Comparison of ENCODE assay signal across 20 mouse cellular contexts in genomic region chr12:103643818-103644217, GRCm38 (mm10). TPM values are rescaled to one million over a fixed set of nuclear protein-coding genes. Genes with fewer than 3 reads are reported as not detected.
DNase-seq lines count a peak whose midpoint lies in the region; ATAC-seq lines count a peak whose summit lies in the region.
"Had no signal": no experiment of that assay in that cellular context is flagged by ENCODE, and none has a peak within 500 bp of the region (broad histone marks: within the 10 kb centered on the region; RNA-seq: fewer than 3 reads in every experiment).

No protein-coding gene starts in this region.

- no peaks in the 10 kb centered on the region for H3K9me3 ChIP-seq in heart, embryonic 10.5 days
- no peaks in the 10 kb centered on the region for H3K9me3 ChIP-seq in liver, embryonic 11.5 days (ENCODE audit: control insufficient read depth, low read length)
- no peaks in the 10 kb centered on the region for H3K9me3 ChIP-seq in liver, embryonic 12.5 days (replicated peaks)
- no peaks in the 10 kb centered on the region for H3K9me3 ChIP-seq in embryonic facial prominence, embryonic 14.5 days (ENCODE audit: control insufficient read depth, low read length)
- H3K9me3 ChIP-seq in embryonic facial prominence, embryonic 15.5 days (replicated peaks) = no peaks in the 10 kb centered on the region
- H3K9me3 ChIP-seq: forebrain, embryonic 13.5 days; forebrain, embryonic 15.5 days had no signal

- H3K27ac ChIP-seq in heart, embryonic 10.5 days = no peak overlapping the region
- H3K27ac ChIP-seq in liver, embryonic 11.5 days (ENCODE audit: low read depth, low read length) = no peak overlapping the region
- no peak overlapping the region for H3K27ac ChIP-seq in liver, embryonic 12.5 days
- peak overlapping the region; percentile 65; the same call in 1 of the 2 replicates for H3K27ac ChIP-seq in embryonic facial prominence, embryonic 14.5 days (replicated peaks; ENCODE audit: low read depth, low read length)
- H3K27ac ChIP-seq in embryonic facial prominence, embryonic 15.5 days (replicated peaks) = peak overlapping the region; percentile 89; the same call in 1 of the 2 replicates
- H3K27ac ChIP-seq: forebrain, embryonic 13.5 days; forebrain, embryonic 15.5 days had no signal

- H3K4me2 ChIP-seq in liver, embryonic 11.5 days = no peak overlapping the region
- no peak overlapping the region for H3K4me2 ChIP-seq in liver, embryonic 12.5 days
- H3K4me2 ChIP-seq in embryonic facial prominence, embryonic 14.5 days (ENCODE audit: low read depth, low read length) = no peak overlapping the region
- no peak overlapping the region for H3K4me2 ChIP-seq in embryonic facial prominence, embryonic 15.5 days (replicated peaks)
- H3K4me2 ChIP-seq: forebrain, embryonic 13.5 days; forebrain, embryonic 15.5 days had no signal

- no peaks in the 10 kb centered on the region for H3K27me3 ChIP-seq in heart, embryonic 10.5 days (ENCODE audit: insufficient read depth, poor library complexity, severe bottlenecking)
- no peaks in the 10 kb centered on the region for H3K27me3 ChIP-seq in liver, embryonic 11.5 days (replicated peaks; ENCODE audit: control insufficient read depth, insufficient read depth, low read length)
- no peaks in the 10 kb centered on the region for H3K27me3 ChIP-seq in liver, embryonic 12.5 days (replicated peaks)
- H3K27me3 ChIP-seq in embryonic facial prominence, embryonic 14.5 days (replicated peaks; ENCODE audit: control insufficient read depth, insufficient read depth, low read length) = no peaks in the 10 kb centered on the region
- H3K27me3 ChIP-seq in embryonic facial prominence, embryonic 15.5 days = no peaks in the 10 kb centered on the region
- H3K27me3 ChIP-seq: forebrain, embryonic 13.5 days; forebrain, embryonic 15.5 days had no signal

- no peaks in the 10 kb centered on the region for H3K4me1 ChIP-seq in heart, embryonic 10.5 days
- H3K4me1 ChIP-seq in liver, embryonic 11.5 days (replicated peaks; ENCODE audit: control insufficient read depth, insufficient read depth, low read length) = no peaks in the 10 kb centered on the region
- H3K4me1 ChIP-seq in liver, embryonic 12.5 days = no peaks in the 10 kb centered on the region
- H3K4me1 ChIP-seq in embryonic facial prominence, embryonic 14.5 days (ENCODE audit: control insufficient read depth, insufficient read depth, low read length) = peaks cover 6% of the 10 kb centered on the region; the same call in 1 of the 2 replicates
- H3K4me1 ChIP-seq in embryonic facial prominence, embryonic 15.5 days = peaks cover 8% of the 10 kb centered on the region; the same call in 1 of the 2 replicates
- H3K4me1 ChIP-seq: forebrain, embryonic 13.5 days; forebrain, embryonic 15.5 days had no signal

- H3K9ac ChIP-seq in liver, embryonic 11.5 days (ENCODE audit: low read depth, low read length) = no peak overlapping the region
- no peak overlapping the region for H3K9ac ChIP-seq in liver, embryonic 12.5 days
- H3K9ac ChIP-seq in embryonic facial prominence, embryonic 14.5 days (ENCODE audit: low read depth, low read length) = no peak overlapping the region
- no peak overlapping the region for H3K9ac ChIP-seq in embryonic facial prominence, embryonic 15.5 days
- H3K9ac ChIP-seq: forebrain, embryonic 13.5 days; forebrain, embryonic 15.5 days; forebrain, postnatal 0 days had no signal

- ATAC-seq in liver, embryonic 11.5 days (replicated peaks; ENCODE audit: low FRiP score) = no peak
- no peak for ATAC-seq in liver, embryonic 12.5 days
- ATAC-seq in embryonic facial prominence, embryonic 14.5 days (ENCODE audit: low read depth) = no peak
- ATAC-seq in embryonic facial prominence, embryonic 15.5 days (ENCODE audit: insufficient number of reproducible peaks, low FRiP score, low TSS enrichment, low read depth) = no peak

- 72% methylated on average over 3 of the region's 3 CpGs for WGBS in heart, embryonic 10.5 days
- 69% methylated on average over 3 of the region's 3 CpGs for WGBS in liver, embryonic 11.5 days
- WGBS in liver, embryonic 12.5 days (ENCODE audit: insufficient replicate concordance) = 62% methylated on average over 3 of the region's 3 CpGs
- whole genome bisulfite sequencing in embryonic facial prominence, embryonic 14.5 days = 77% methylated on average over 3 of the region's 3 CpGs
- WGBS in embryonic facial prominence, embryonic 15.5 days = 70% methylated on average over 3 of the region's 3 CpGs

- H3K4me3 ChIP-seq in heart, embryonic 10.5 days = no peak overlapping the region
- H3K4me3 ChIP-seq in liver, embryonic 11.5 days (ENCODE audit: low read depth, low read length) = no peak overlapping the region
- H3K4me3 ChIP-seq in liver, embryonic 12.5 days = no peak overlapping the region
- no peak overlapping the region for H3K4me3 ChIP-seq in embryonic facial prominence, embryonic 14.5 days (ENCODE audit: low read depth, low read length)
- H3K4me3 ChIP-seq in embryonic facial prominence, embryonic 15.5 days (replicated peaks) = no peak overlapping the region
- H3K4me3 ChIP-seq: forebrain, embryonic 13.5 days; forebrain, embryonic 15.5 days had no signal

- H3K36me3 ChIP-seq in heart, embryonic 10.5 days = no peaks in the 10 kb centered on the region
- H3K36me3 ChIP-seq in liver, embryonic 11.5 days (ENCODE audit: control insufficient read depth, insufficient read depth, low read length) = no peaks in the 10 kb centered on the region
- H3K36me3 ChIP-seq in liver, embryonic 12.5 days = no peaks in the 10 kb centered on the region
- no peaks in the 10 kb centered on the region for H3K36me3 ChIP-seq in embryonic facial prominence, embryonic 14.5 days (ENCODE audit: control insufficient read depth, insufficient read depth, low read length)
- H3K36me3 ChIP-seq in embryonic facial prominence, embryonic 15.5 days = no peaks in the 10 kb centered on the region
- H3K36me3 ChIP-seq: forebrain, embryonic 15.5 days had no signal

- DNase-seq in heart, embryonic 10.5 days (ENCODE audit: low spot score) = peak; percentile 64
- no peak for DNase-seq in heart, postnatal 4 days
- DNase-seq in liver, embryonic 11.5 days (ENCODE audit: low spot score) = peak; percentile 5
- no peak for DNase-seq in embryonic facial prominence, embryonic 14.5 days (ENCODE audit: low spot score)
- no peak for DNase-seq in adrenal gland, adult 18-20 months (ENCODE audit: low spot score in 2 of 2)

RNA-seq across cellular contexts. Expression of gene Serpina10, which starts 12.6 kb away (rescaled TPM):
- polyA plus RNA-seq in heart, embryonic 10.5 days (2016; fragmentation: Nextera tagmentation; extraction: Ambion mirVana) = 0.16 and 3.4 TPM in 2 replicates
- not detected for total RNA-seq in heart, postnatal 4 days (2021)
- polyA plus RNA-seq in liver, embryonic 11.5 days (2014; fragmentation: Nextera tagmentation; extraction: Ambion mirVana) = 21.2 and 21.8 TPM in 2 replicates
- polyA plus RNA-seq in liver, embryonic 12.5 days (2016; fragmentation: Nextera tagmentation; extraction: Ambion mirVana) = 24.0 and 26.4 TPM in 2 replicates
- polyA plus RNA-seq in embryonic facial prominence, embryonic 14.5 days (2014; fragmentation: Nextera tagmentation; extraction: Ambion mirVana) = not detected in 2 replicates
- 0.07 and 0.20 TPM in 2 replicates for polyA plus RNA-seq in embryonic facial prominence, embryonic 15.5 days (2015; fragmentation: Nextera tagmentation; extraction: Ambion mirVana)
- total RNA-seq in adrenal gland, adult 18-20 months (2021) = not detected
- total RNA-seq: ES-E14; forebrain, postnatal 0 days had no signal
- polyA plus RNA-seq: C2C12; cerebellum, adult 2 months; forebrain, embryonic 11.5 days; forebrain, embryonic 13.5 days had no signal

RNA-seq across cellular contexts. Expression of gene Serpina6, which starts 13.2 kb away (rescaled TPM):
- polyA plus RNA-seq in heart, embryonic 10.5 days (2016; fragmentation: Nextera tagmentation; extraction: Ambion mirVana) = 2.7 and 78.7 TPM in 2 replicates
- not detected for total RNA-seq in heart, postnatal 4 days (2021)
- polyA plus RNA-seq in liver, embryonic 11.5 days (2014; fragmentation: Nextera tagmentation; extraction: Ambion mirVana) = 847 and 933 TPM in 2 replicates
- 1,015 and 1,058 TPM in 2 replicates for polyA plus RNA-seq in liver, embryonic 12.5 days (2016; fragmentation: Nextera tagmentation; extraction: Ambion mirVana)
- 0.24 and 0.25 TPM in 2 replicates for polyA plus RNA-seq in embryonic facial prominence, embryonic 14.5 days (2014; fragmentation: Nextera tagmentation; extraction: Ambion mirVana)
- polyA plus RNA-seq in embryonic facial prominence, embryonic 15.5 days (2015; fragmentation: Nextera tagmentation; extraction: Ambion mirVana) = 0.23 TPM in 1 of 2 replicates, not detected in the other
- total RNA-seq in adrenal gland, adult 18-20 months (2021) = 1 to 10 TPM in 1 of 2 experiments, under 1 TPM in 1; 0.73 to 7.0 TPM
- total RNA-seq: ES-E14; forebrain, postnatal 0 days; MEL had no signal
- polyA plus RNA-seq: cerebellum, adult 2 months; cortical plate, adult 2 months; forebrain, embryonic 11.5 days; forebrain, embryonic 13.5 days; forebrain, embryonic 15.5 days; forebrain, postnatal 0 days had no signal

RNA-seq across cellular contexts. Expression of gene Serpina16, which starts 32.1 kb away (rescaled TPM):
- polyA plus RNA-seq in heart, embryonic 10.5 days (2016; fragmentation: Nextera tagmentation; extraction: Ambion mirVana) = not detected in 2 replicates
- not detected for total RNA-seq in heart, postnatal 4 days (2021)
- not detected in 2 replicates for polyA plus RNA-seq in liver, embryonic 11.5 days (2014; fragmentation: Nextera tagmentation; extraction: Ambion mirVana)
- not detected in 2 replicates for polyA plus RNA-seq in liver, embryonic 12.5 days (2016; fragmentation: Nextera tagmentation; extraction: Ambion mirVana)
- polyA plus RNA-seq in embryonic facial prominence, embryonic 14.5 days (2014; fragmentation: Nextera tagmentation; extraction: Ambion mirVana) = not detected in 2 replicates
- polyA plus RNA-seq in embryonic facial prominence, embryonic 15.5 days (2015; fragmentation: Nextera tagmentation; extraction: Ambion mirVana) = not detected in 2 replicates
- not detected for total RNA-seq in adrenal gland, adult 18-20 months (2021)
- total RNA-seq: adrenal gland, postnatal 14 days; adrenal gland, postnatal 36 days; ES-E14; forebrain, postnatal 0 days; MEL had no signal
- polyA plus RNA-seq: C2C12; cerebellum, adult 2 months; cortical plate, adult 2 months; embryonic facial prominence, embryonic 11.5 days; forebrain, embryonic 11.5 days; forebrain, embryonic 13.5 days; forebrain, embryonic 15.5 days; forebrain, postnatal 0 days had no signal

RNA-seq across cellular contexts. Expression of gene Serpina1f, which starts 51.5 kb away (rescaled TPM):
- 0.10 TPM in 1 of 2 replicates, not detected in the other for polyA plus RNA-seq in heart, embryonic 10.5 days (2016; fragmentation: Nextera tagmentation; extraction: Ambion mirVana)
- not detected for total RNA-seq in heart, postnatal 4 days (2021)
- polyA plus RNA-seq in liver, embryonic 11.5 days (2014; fragmentation: Nextera tagmentation; extraction: Ambion mirVana) = 0.16 and 0.17 TPM in 2 replicates
- 0.13 and 0.21 TPM in 2 replicates for polyA plus RNA-seq in liver, embryonic 12.5 days (2016; fragmentation: Nextera tagmentation; extraction: Ambion mirVana)
- polyA plus RNA-seq in embryonic facial prominence, embryonic 14.5 days (2014; fragmentation: Nextera tagmentation; extraction: Ambion mirVana) = not detected in 2 replicates
- polyA plus RNA-seq in embryonic facial prominence, embryonic 15.5 days (2015; fragmentation: Nextera tagmentation; extraction: Ambion mirVana) = not detected in 2 replicates
- total RNA-seq in adrenal gland, adult 18-20 months (2021) = not detected
- total RNA-seq: adrenal gland, adult 8-10 months; adrenal gland, postnatal 14 days; adrenal gland, postnatal 36 days; ES-E14; forebrain, postnatal 0 days; MEL had no signal
- polyA plus RNA-seq: C2C12; cerebellum, adult 2 months; cortical plate, adult 2 months; embryonic facial prominence, embryonic 11.5 days; forebrain, embryonic 11.5 days; forebrain, embryonic 13.5 days; forebrain, embryonic 15.5 days; forebrain, postnatal 0 days had no signal

Comparison
In these comparisons a context has a peak if more than half of its experiments do, and no peak if none do; other contexts are left out.
1. DNase-seq: peak in heart, embryonic 10.5 days (single experiment) and liver, embryonic 11.5 days (single experiment); none in heart, postnatal 4 days (single experiment), embryonic facial prominence, embryonic 14.5 days (single experiment) and adrenal gland, adult 18-20 months (0 of 2).
2. H3K27ac ChIP-seq: peak in embryonic facial prominence, embryonic 14.5 days (single experiment) and embryonic facial prominence, embryonic 15.5 days (single experiment); none in heart, embryonic 10.5 days (single experiment), liver, embryonic 11.5 days (single experiment) and liver, embryonic 12.5 days (single experiment).